Mouse (Mus musculus) liver, embryonic 13.5 days (tissue): ENCODE measurements around the gene Cdhr3. TPM values are rescaled to one million over a fixed set of nuclear protein-coding genes. Genes with fewer than 3 reads are reported as not detected.
A peak's percentile ranks its signal among the peaks of the same experiment; 100 is the strongest.

ENCODE experiments used
- ATAC-seq: fragments of 200-750 bp; cut with Nextera tagmentation; 2 replicates; pipeline ENCODE4 v1.8.0; 2017; ENCODE audit warnings: low read depth, mild to moderate bottlenecking, moderate number of reproducible peaks, moderate library complexity
- DNase-seq: peaks from one replicate; pipeline ENCODE4 v3.0.0; 2022
- H3K27ac ChIP-seq: fragments of 300-500 bp; sonication (generic); 2 replicates; pipeline ENCODE4 v1.5.1; 2015; ENCODE audit warnings: moderate library complexity, mild to moderate bottlenecking, inconsistent platforms
- H3K27me3 ChIP-seq: fragments of 300-500 bp; sonication (generic); 2 replicates; pipeline ENCODE4 v1.6.1; 2015; ENCODE audit warnings: mild to moderate bottlenecking, inconsistent platforms
- H3K36me3 ChIP-seq: fragments of 300-500 bp; sonication (generic); 2 replicates; pipeline ENCODE4 v1.6.1; 2015; ENCODE audit warnings: mild to moderate bottlenecking, inconsistent platforms
- H3K4me1 ChIP-seq: fragments of 300-500 bp; sonication (generic); replicated peaks from 2 replicates; pipeline ENCODE4 v1.6.1; 2015; ENCODE audit warnings: inconsistent platforms
- H3K4me2 ChIP-seq: fragments of 300-500 bp; sonication (generic); 2 replicates; pipeline ENCODE4 v1.6.1; 2015; ENCODE audit warnings: inconsistent platforms, mild to moderate bottlenecking, moderate library complexity
- H3K4me3 ChIP-seq: fragments of 300-500 bp; sonication (generic); replicated peaks from 2 replicates; pipeline ENCODE4 v1.5.1; 2015; ENCODE audit warnings: mild to moderate bottlenecking, inconsistent platforms
- H3K9ac ChIP-seq: fragments of 300-500 bp; sonication (generic); 2 replicates; pipeline ENCODE4 v1.6.1; 2015; ENCODE audit warnings: mild to moderate bottlenecking, inconsistent platforms
- H3K9me3 ChIP-seq: fragments of 300-500 bp; sonication (generic); replicated peaks from 2 replicates; pipeline ENCODE4 v1.6.1; 2016; ENCODE audit warnings: inconsistent platforms
- WGBS: fragments of 180-500 bp; shearing (Covaris S2); methylation state at CpG from one replicate; pipeline ENCODE4 v1.1.7; 2015; ENCODE audit not compliant: insufficient replicate concordance; 5-methylcytosine and 5-hydroxymethylcytosine counted together
- polyA plus RNA-seq: library from polyadenylated mRNA; unstranded; fragments of >200 nt; fragmentation: Nextera tagmentation; extraction: Ambion mirVana; gene quantifications from 2 replicates; pipeline ENCODE4 v1.2.1, GENCODE M21; 2015

Cdhr3 gene
- not detected in 2 replicates for polyA plus RNA-seq

GRCm38 (mm10) chr12:33092775-33093174 is at the start of gene Cdhr3:
TSS of gene Cdhr3 (minus strand) at chr12:33092875.
- no peaks in the 10 kb centered on the region for H3K4me1 ChIP-seq
- WGBS, result 58% methylated on average over 6 of the region's 6 CpGs
- ATAC-seq (no peak), DNase-seq (no peak)
- no peaks in the 10 kb centered on the region for H3K36me3 ChIP-seq
- no peak within 1 kb of the TSS for H3K9ac ChIP-seq
- H3K9me3 ChIP-seq, result no peaks in the 10 kb centered on the region
- H3K4me2 ChIP-seq, result no peak within 1 kb of the TSS
- no peak within 1 kb of the TSS for H3K27ac ChIP-seq
- H3K4me3 ChIP-seq, result no peak within 1 kb of the TSS
- no peaks in the 10 kb centered on the region for H3K27me3 ChIP-seq

DNA sequence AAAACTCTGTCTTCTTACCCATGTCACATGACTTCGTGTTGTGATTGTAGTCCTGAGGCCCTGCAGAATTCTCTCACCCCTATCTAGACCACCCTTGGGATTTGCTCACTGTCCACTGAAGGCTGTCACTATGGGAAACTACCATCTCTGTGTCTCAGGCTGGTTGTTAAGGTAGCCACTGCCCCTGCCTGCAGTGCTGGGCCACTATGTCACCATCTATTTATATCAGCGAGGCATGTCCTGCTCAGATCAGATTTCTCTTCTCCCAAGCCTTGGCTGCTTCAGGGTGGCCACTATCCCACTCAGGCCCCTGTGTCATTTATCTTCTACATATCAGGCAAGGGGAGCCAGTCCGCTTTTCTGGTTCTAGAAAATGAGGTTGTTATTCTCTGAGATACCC is 46.4 kb upstream of the Cdhr3 start:
- DNase-seq (no peak), ATAC-seq (no peak)
- Histone ChIP-seq H3K9ac (no peak overlapping the region), H3K27ac (no peak overlapping the region), H3K4me2 (no peak overlapping the region), H3K36me3 (no peaks in the 10 kb centered on the region), H3K4me3 (no peak overlapping the region), H3K27me3 (peaks cover 23% of the 10 kb centered on the region), H3K9me3 (no peaks in the 10 kb centered on the region), H3K4me1 (no peaks in the 10 kb centered on the region)
- 62% methylated on average over 3 of the region's 3 CpGs for WGBS

DNA sequence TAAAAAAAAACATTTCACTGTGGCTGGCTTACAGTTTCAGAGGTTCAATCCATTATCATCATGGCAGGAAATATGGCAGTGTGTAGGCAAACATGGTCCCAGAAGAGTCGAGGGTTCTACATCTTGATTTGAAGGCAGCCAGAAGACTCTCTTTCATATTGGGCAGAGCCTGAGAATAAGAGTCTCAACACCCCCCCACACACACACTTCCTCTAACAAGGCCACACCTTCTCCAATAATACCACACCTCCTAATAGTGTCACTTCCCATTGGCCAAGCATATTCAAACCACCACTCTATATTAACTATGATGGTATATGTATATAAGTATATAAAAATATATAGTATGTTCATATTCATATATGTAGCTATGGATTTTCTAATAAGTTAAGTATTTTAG is 45.2 kb upstream of the Cdhr3 start:
- Histone ChIP-seq H3K4me3 (no peak overlapping the region), H3K27me3 (peaks cover 11% of the 10 kb centered on the region; the same call in 1 of the 2 replicates), H3K4me1 (no peaks in the 10 kb centered on the region), H3K9ac (no peak overlapping the region), H3K4me2 (no peak overlapping the region), H3K36me3 (no peaks in the 10 kb centered on the region), H3K27ac (no peak overlapping the region), H3K9me3 (no peaks in the 10 kb centered on the region)
- 26% methylated on average over 1 of the region's 1 CpGs for WGBS
- no peak for DNase-seq
- ATAC-seq, result no peak

- Histone ChIP-seq H3K4me2 (no peak overlapping the region), H3K27ac (no peak overlapping the region), H3K9ac (no peak overlapping the region), H3K4me1 (peaks cover 9% of the 10 kb centered on the region; the same call in 1 of the 2 replicates), H3K4me3 (no peak overlapping the region), H3K36me3 (no peaks in the 10 kb centered on the region), H3K9me3 (no peaks in the 10 kb centered on the region), H3K27me3 (peaks cover 10% of the 10 kb centered on the region)
- ATAC-seq (no peak), DNase-seq (no peak)
- WGBS, result 37% methylated on average over 7 of the region's 7 CpGs
Observed at GRCm38 (mm10) chr12:33131796-33132195, 39.1 kb upstream of the Cdhr3 start.

GRCm38 (mm10) chr12:33130401-33130800 is 37.7 kb upstream of the Cdhr3 start:
- Histone ChIP-seq H3K27me3 (peaks cover 10% of the 10 kb centered on the region), H3K9ac (no peak overlapping the region), H3K4me3 (no peak overlapping the region), H3K9me3 (no peaks in the 10 kb centered on the region), H3K4me1 (peaks cover 20% of the 10 kb centered on the region), H3K36me3 (no peaks in the 10 kb centered on the region), H3K27ac (no peak overlapping the region), H3K4me2 (no peak overlapping the region)
- no peak for ATAC-seq
- 49% methylated on average over 8 of the region's 8 CpGs for WGBS
- no peak for DNase-seq

- 0% methylated on average over 4 of the region's 4 CpGs for WGBS
- H3K9me3 ChIP-seq, result no peaks in the 10 kb centered on the region
- peaks cover 22% of the 10 kb centered on the region for H3K4me1 ChIP-seq
- no peak overlapping the region for H3K27ac ChIP-seq
- ATAC-seq (no peak), DNase-seq (no peak)
- no peak overlapping the region for H3K9ac ChIP-seq
- H3K4me3 ChIP-seq, result no peak overlapping the region
- H3K27me3 ChIP-seq, result peaks cover 10% of the 10 kb centered on the region
- H3K36me3 ChIP-seq, result no peaks in the 10 kb centered on the region
- no peak overlapping the region for H3K4me2 ChIP-seq
Observed at GRCm38 (mm10) chr12:33129410-33129809, 36.7 kb upstream of the Cdhr3 start.

- Histone ChIP-seq H3K4me1 (peaks cover 22% of the 10 kb centered on the region), H3K9me3 (no peaks in the 10 kb centered on the region), H3K9ac (no peak overlapping the region), H3K36me3 (no peaks in the 10 kb centered on the region), H3K27me3 (peaks cover 10% of the 10 kb centered on the region), H3K4me3 (no peak overlapping the region), H3K4me2 (no peak overlapping the region), H3K27ac (no peak overlapping the region)
- 71% methylated on average over 7 of the region's 7 CpGs for WGBS
- no peak for DNase-seq
- no peak for ATAC-seq
Observed at GRCm38 (mm10) chr12:33128702-33129101, 36.0 kb upstream of the Cdhr3 start.

GRCm38 (mm10) chr12:33128121-33128520 is 35.4 kb upstream of the Cdhr3 start:
- no peak overlapping the region for H3K9ac ChIP-seq
- peaks cover 10% of the 10 kb centered on the region for H3K27me3 ChIP-seq
- DNase-seq (no peak), ATAC-seq (no peak)
- H3K9me3 ChIP-seq, result no peaks in the 10 kb centered on the region
- H3K36me3 ChIP-seq, result no peaks in the 10 kb centered on the region
- H3K4me1 ChIP-seq, result peaks cover 22% of the 10 kb centered on the region
- H3K4me3 ChIP-seq, result no peak overlapping the region
- H3K4me2 ChIP-seq, result no peak overlapping the region
- 49% methylated on average over 2 of the region's 2 CpGs for WGBS
- H3K27ac ChIP-seq, result no peak overlapping the region

GRCm38 (mm10) chr12:33126243-33126642 is 33.6 kb upstream of the Cdhr3 start:
- Histone ChIP-seq H3K27me3 (peaks cover 12% of the 10 kb centered on the region), H3K4me1 (peaks cover 19% of the 10 kb centered on the region), H3K4me2 (no peak overlapping the region), H3K4me3 (no peak overlapping the region), H3K9ac (no peak overlapping the region), H3K27ac (no peak overlapping the region), H3K9me3 (no peaks in the 10 kb centered on the region), H3K36me3 (no peaks in the 10 kb centered on the region)
- DNase-seq (no peak), ATAC-seq (no peak)

DNA sequence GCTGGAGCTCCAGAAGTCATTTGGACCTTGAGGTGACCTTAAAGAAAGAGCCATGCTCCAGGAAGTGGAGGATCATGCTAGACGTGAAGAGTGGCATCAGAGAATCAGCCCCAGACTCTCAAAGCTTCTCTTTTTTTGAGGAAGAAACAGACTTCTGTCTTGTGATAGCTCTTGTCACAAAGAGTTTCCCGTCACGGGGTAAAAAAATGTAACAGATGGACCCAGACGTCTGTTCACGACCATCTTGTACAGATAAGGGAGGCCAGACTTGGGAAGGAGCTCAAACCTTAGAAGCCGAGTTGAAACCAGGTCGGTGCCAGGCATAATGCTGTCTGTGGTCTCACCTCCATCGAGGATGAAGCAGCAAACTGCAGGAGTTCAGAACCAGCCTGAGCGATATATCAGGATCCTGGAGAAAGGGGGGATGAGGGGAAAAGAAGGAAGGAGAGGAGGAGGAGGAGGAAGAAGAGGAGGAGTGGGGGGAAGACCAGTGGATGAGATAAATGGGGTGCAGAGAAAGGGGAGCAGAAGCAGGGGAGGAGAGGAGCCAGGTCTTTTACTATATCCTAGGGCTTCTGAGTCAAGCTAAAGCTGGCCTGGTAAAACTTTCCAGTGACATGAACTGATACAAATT is 33.0 kb upstream of the Cdhr3 start:
- DNase-seq (peak; percentile 9), ATAC-seq (no peak)
- 13% methylated on average over 9 of the region's 9 CpGs for WGBS
- Histone ChIP-seq H3K4me1 (peaks cover 19% of the 10 kb centered on the region), H3K27ac (no peak overlapping the region), H3K27me3 (peaks cover 9% of the 10 kb centered on the region), H3K36me3 (no peaks in the 10 kb centered on the region), H3K4me2 (no peak overlapping the region), H3K9me3 (no peaks in the 10 kb centered on the region), H3K9ac (peak overlapping the region; percentile 12; the same call in 1 of the 2 replicates), H3K4me3 (no peak overlapping the region)

DNA sequence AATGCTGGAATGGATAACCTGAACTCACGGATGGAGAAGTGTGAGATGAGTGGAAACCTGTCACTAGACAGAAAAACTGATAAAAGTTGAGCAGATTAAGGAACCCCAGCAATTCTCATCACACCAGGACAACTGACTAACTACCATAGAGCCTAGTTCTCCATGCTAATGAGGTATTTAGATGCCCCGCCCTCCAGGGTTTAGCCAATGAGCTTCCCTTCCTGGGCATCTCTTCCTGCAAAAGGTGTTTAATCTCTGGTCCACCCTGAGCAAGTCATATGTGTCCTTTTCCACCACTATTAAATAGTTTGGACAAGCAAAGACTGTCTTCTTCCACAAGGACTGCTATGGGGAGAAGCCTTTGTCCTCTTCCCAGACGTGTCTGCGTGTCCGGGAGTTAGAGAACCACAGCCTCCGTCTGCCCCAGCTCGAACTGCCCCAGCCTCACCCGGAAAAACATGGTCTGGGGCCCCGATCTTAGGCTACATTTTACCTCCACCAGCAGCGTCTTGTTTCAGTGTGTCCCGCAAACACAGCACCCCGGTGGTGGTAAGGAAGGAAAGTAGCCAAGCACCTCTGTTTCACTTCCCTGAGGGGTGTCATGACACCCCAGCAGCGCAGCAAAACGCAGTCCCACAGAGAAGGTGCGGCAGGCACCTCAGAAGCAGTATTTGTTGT is 26.1 kb upstream of the Cdhr3 start:
- no peaks in the 10 kb centered on the region for H3K9me3 ChIP-seq

More for the DNA sequence above, 26.1 kb upstream of the Cdhr3 start:
- peak overlapping the region; percentile 27 for H3K4me2 ChIP-seq
- 0 out of 2 replicates have a peak, but pooled peaks cover 4% of the 10 kb centered on the region for H3K27me3 ChIP-seq
- no peaks in the 10 kb centered on the region for H3K4me1 ChIP-seq
- no peak overlapping the region for H3K9ac ChIP-seq
- no peak for ATAC-seq
- no peak overlapping the region for H3K27ac ChIP-seq
- DNase-seq, result no peak
- WGBS, result 32% methylated on average over 15 of the region's 15 CpGs
- 0 out of 2 replicates have a peak overlapping the region, but pooled peaks have one; percentile 7 for H3K4me3 ChIP-seq
- no peaks in the 10 kb centered on the region for H3K36me3 ChIP-seq
